Mouse (Mus musculus) erythroblast, embryonic 14.5 days (primary cell): ENCODE data around the gene Shisa4. TPM values are rescaled to one million over a fixed set of nuclear protein-coding genes. Genes with fewer than 3 reads are reported as not detected.
A peak's percentile ranks its signal among the peaks of the same experiment; 100 is the strongest.
"Not testable (repeated sequence)": the region's sequence is repeated elsewhere in the genome, so short reads cannot be mapped to it uniquely, and the experiment has no call there.

Experiments used
- H3K27me3 ChIP-seq: 2 replicates; pipeline ENCODE4 v1.6.1; 2012; ENCODE audit warnings: inconsistent platforms; ENCODE audit not compliant: control insufficient read depth
- H3K36me3 ChIP-seq: 2 replicates; pipeline ENCODE4 v1.6.1; 2012; ENCODE audit warnings: mild to moderate bottlenecking, inconsistent platforms; ENCODE audit not compliant: control insufficient read depth
- H3K4me1 ChIP-seq: 2 replicates; pipeline ENCODE4 v1.6.1; 2012; ENCODE audit warnings: inconsistent platforms; ENCODE audit not compliant: control insufficient read depth
- H3K4me3 ChIP-seq: replicated peaks from 2 replicates; pipeline ENCODE3; 2012; ENCODE audit warnings: moderate library complexity, mild to moderate bottlenecking, inconsistent platforms
- H3K9me3 ChIP-seq: 2 replicates; pipeline ENCODE4 v1.6.1; 2012; ENCODE audit warnings: low read length, inconsistent platforms, mixed read lengths; ENCODE audit not compliant: control insufficient read depth
- GATA1 ChIP-seq: IDR thresholded peaks from 2 replicates; pipeline ENCODE4 v1.6.1; 2012; ENCODE audit warnings: low read length, inconsistent platforms, mixed read lengths
- TAL1 ChIP-seq: IDR thresholded peaks from 3 replicates; pipeline ENCODE4 v1.6.1; 2012; ENCODE audit warnings: low read length, inconsistent platforms, mixed read lengths
- polyA plus RNA-seq: library from polyadenylated mRNA; stranded (reverse); fragments of >175 nt; gene quantifications from 2 replicates; pipeline ENCODE4 v1.2.3, GENCODE M21; 2012

The Shisa4 gene
- polyA plus RNA-seq, 1 experiment = not detected

- H3K4me3 ChIP-seq = no peak overlapping the region
- peaks cover 67% of the 10 kb centered on the region for H3K36me3 ChIP-seq
- H3K27me3 ChIP-seq = no peaks in the 10 kb centered on the region
These were observed 9.1 kb upstream of the Shisa4 start for GRCm38 (mm10) chr1:135384171-135384570.

GRCm38 (mm10) chr1:135381560-135381959, 6.5 kb upstream of the Shisa4 start:
- H3K27me3 ChIP-seq, H3K9me3 ChIP-seq, H3K4me3 ChIP-seq, H3K4me1 ChIP-seq: not testable (repeated sequence)
- peaks cover 42% of the 10 kb centered on the region for H3K36me3 ChIP-seq

More at GRCm38 (mm10) chr1:135384171-135384570, 9.1 kb upstream of the Shisa4 start:
- no peak for TF ChIP-seq TAL1
- TF ChIP-seq GATA1 = no peak
- Histone ChIP-seq H3K4me1 (no peaks in the 10 kb centered on the region), H3K9me3 (no peaks in the 10 kb centered on the region)

DNA sequence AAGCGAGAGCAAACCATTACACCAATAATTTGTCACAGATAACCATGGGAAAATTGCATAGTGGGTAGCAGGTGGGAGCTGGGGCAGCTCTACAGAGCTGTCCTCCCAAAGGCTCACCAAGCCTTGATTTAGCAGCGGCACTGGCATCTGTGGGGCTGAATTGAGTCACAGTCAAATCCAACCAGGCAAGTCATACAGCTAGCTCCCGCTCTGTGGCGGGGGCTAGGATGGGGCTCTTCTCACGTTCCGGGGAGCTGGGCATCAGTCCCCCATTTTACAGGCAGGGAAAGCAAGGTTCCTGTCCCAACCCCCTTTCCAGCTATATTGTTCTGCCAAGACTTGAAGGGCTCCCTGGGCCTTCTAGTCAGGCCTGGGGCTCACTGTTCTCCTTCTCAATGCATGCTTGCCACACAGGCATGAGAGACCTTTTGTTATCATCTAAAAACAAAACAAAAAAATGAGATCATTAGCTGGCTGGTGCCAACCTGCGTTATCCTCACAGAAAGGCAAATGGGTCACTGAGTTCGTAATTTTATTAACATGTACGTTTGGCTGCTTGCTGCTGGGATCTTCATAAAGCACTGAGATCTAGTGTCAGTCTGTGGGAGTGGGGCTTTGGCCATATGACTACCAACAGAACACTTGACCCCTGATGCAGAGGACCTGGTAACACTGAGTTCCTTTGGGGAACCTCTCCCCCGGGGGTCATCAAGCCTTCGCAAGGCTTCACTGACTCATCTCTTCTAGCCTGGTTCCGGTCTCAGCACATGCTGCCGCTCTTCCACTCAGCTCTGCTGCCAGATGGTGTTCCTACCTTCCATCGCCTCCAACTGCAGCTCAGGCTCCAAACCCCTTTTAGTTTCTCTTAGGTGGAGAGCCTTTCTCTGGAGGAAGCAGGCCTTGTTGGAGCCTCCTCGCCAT, 5.3 kb upstream of the Shisa4 start:
- TF ChIP-seq TAL1 (no peak), GATA1 (no peak)
- H3K9me3 ChIP-seq = no peaks in the 10 kb centered on the region
- H3K4me1 ChIP-seq = no peaks in the 10 kb centered on the region
- H3K36me3 ChIP-seq = peaks cover 30% of the 10 kb centered on the region
- H3K4me3 ChIP-seq = no peak overlapping the region
- peaks cover 16% of the 10 kb centered on the region for H3K27me3 ChIP-seq

DNA sequence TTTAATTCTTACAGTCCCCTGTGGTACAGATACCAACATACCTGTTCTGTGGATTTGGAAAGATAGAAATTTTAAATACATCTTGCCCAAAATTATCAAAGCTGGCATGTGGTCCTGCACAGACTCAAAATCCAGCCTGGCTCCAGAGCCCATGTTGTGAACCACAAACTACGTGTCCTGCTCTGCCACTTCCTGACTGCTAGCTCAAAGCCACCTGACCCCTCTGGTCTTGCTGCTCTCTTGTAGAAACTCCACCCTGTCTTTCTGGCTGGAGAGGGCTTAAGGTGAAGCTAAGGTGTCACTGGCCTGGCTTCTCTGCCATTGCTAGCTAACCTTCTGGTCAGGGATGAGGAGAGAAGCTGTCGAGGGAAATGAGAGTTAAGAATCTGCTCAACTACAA, 4.0 kb upstream of the Shisa4 start:
- Histone ChIP-seq H3K4me3 (no peak overlapping the region), H3K9me3 (no peaks in the 10 kb centered on the region), H3K4me1 (peaks cover 2% of the 10 kb centered on the region; the same call in 1 of the 2 replicates), H3K27me3 (peaks cover 29% of the 10 kb centered on the region), H3K36me3 (peaks cover 17% of the 10 kb centered on the region)
- no peak for TF ChIP-seq GATA1
- TF ChIP-seq TAL1 = no peak

- Histone ChIP-seq H3K9me3 (no peaks in the 10 kb centered on the region), H3K4me3 (no peak overlapping the region), H3K36me3 (peaks cover 12% of the 10 kb centered on the region), H3K27me3 (peaks cover 32% of the 10 kb centered on the region), H3K4me1 (peaks cover 2% of the 10 kb centered on the region; the same call in 1 of the 2 replicates)
- no peak for TF ChIP-seq GATA1
These were observed 3.5 kb upstream of the Shisa4 start for GRCm38 (mm10) chr1:135378576-135378975.

- peaks cover 2% of the 10 kb centered on the region; the same call in 1 of the 2 replicates for H3K4me1 ChIP-seq
- peaks cover 58% of the 10 kb centered on the region for H3K27me3 ChIP-seq
- peak overlapping the region; percentile 27 for H3K4me3 ChIP-seq
- H3K9me3 ChIP-seq = no peaks in the 10 kb centered on the region
- H3K36me3 ChIP-seq = no peaks in the 10 kb centered on the region
- TF ChIP-seq GATA1 (no peak), TAL1 (no peak)
These were observed 716 bp downstream of the Shisa4 start for GRCm38 (mm10) chr1:135374175-135374867.

DNA sequence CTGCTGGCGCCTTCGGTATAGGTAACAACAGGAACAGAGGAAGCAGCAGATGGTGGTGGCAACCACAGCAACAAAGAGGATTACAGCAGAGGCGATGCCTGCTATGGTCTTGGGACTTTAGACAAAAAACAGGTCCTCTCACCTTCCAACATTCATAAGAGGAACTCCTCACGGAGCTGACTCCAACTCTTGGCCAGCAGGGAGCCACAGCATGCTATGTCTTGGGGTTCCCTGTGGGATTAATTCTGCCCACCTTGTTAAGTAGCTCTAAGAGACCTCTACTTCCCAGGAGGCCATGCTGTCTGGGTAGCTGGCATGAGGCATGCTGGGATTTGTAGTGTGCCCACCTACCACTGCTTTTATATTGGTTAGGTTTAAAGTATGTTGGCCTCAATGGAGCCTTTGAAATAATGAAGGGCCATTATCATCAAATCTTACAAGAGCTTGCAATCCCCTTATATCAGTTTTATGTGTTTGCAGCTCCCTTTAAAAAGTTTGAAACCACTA, 1.8 kb downstream of the Shisa4 start:
- no peaks in the 10 kb centered on the region for H3K9me3 ChIP-seq
- H3K36me3 ChIP-seq = no peaks in the 10 kb centered on the region
- TF ChIP-seq TAL1 = no peak
- H3K4me1 ChIP-seq = peaks cover 2% of the 10 kb centered on the region; the same call in 1 of the 2 replicates
- no peak overlapping the region for H3K4me3 ChIP-seq
- H3K27me3 ChIP-seq = peaks cover 65% of the 10 kb centered on the region

DNA sequence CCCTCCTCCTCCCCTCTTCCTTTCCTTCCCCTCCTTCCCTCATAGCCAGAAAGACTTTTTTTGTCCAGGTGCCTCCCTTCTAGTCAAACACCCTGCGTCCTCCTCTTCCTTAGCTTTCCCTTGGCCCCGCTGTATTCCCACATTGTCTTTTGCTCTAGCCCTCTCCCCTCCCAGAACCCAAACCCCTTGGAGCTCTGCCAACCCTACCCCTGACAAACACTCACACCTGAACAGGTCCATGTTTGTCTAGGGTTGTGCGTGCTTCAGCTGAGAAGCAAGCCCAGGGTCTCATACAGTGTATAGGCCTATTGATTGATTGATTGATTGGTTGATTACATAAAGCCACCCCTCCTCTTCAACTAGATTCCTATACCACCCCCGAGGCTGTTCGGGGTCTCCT, 5.6 kb downstream of the Shisa4 start:
- TF ChIP-seq GATA1 = no peak
- no peak for TF ChIP-seq TAL1
- Histone ChIP-seq H3K27me3 (peaks cover 48% of the 10 kb centered on the region), H3K9me3 (no peaks in the 10 kb centered on the region), H3K36me3 (no peaks in the 10 kb centered on the region), H3K4me3 (no peak overlapping the region), H3K4me1 (no peaks in the 10 kb centered on the region; the same call in 1 of the 2 replicates)

GRCm38 (mm10) chr1:135368982-135369381, 6.1 kb downstream of the Shisa4 start:
- Histone ChIP-seq H3K4me1 (no peaks in the 10 kb centered on the region; the same call in 1 of the 2 replicates), H3K9me3 (no peaks in the 10 kb centered on the region), H3K4me3 (no peak overlapping the region), H3K36me3 (no peaks in the 10 kb centered on the region), H3K27me3 (peaks cover 43% of the 10 kb centered on the region)
- TF ChIP-seq GATA1 = no peak
- TF ChIP-seq TAL1 = no peak
